Mouse (Mus musculus) G1E (cell line): ENCODE results near the gene Mrps25.

Source experiments
- CTCF ChIP-seq: IDR thresholded peaks from 2 replicates; pipeline ENCODE4 v1.5.1; 2012; ENCODE audit warnings: low read depth, low read length, inconsistent platforms, mixed read lengths
- GATA1 ChIP-seq: IDR thresholded peaks from 2 replicates; pipeline ENCODE4 v1.6.1; 2012; ENCODE audit warnings: borderline replicate concordance, low read length, inconsistent platforms, mixed read lengths
- TAL1 ChIP-seq: conservative IDR thresholded peaks from 2 replicates; pipeline ENCODE4 v1.6.1; 2012; ENCODE audit warnings: low read depth, low read length, inconsistent platforms, mixed read lengths

DNA sequence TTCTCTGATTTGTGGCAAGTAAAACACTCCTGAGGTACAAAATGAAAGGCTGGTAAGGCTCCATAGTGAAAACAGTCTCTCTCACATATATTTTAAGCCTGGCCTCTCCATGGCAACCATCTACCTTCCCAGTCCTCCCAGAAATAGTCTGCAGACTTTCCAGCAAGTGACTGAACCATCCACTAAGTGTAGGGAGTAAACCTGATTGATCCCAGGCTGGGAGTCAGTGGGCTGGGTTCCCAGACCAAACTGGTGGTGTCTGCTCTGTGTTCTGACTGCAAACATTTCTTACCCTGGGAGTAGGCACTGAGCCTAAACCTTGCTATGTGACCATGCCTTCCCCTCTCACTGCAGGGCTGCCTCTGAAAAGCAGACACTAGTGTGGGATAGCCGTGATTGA, 41.1 kb upstream of the Mrps25 start:
- no peak for TF ChIP-seq CTCF
- no peak for TF ChIP-seq TAL1
- no peak for TF ChIP-seq GATA1
